8 mouse cellular contexts compared by ENCODE assay signal in the genomic region with DNA sequence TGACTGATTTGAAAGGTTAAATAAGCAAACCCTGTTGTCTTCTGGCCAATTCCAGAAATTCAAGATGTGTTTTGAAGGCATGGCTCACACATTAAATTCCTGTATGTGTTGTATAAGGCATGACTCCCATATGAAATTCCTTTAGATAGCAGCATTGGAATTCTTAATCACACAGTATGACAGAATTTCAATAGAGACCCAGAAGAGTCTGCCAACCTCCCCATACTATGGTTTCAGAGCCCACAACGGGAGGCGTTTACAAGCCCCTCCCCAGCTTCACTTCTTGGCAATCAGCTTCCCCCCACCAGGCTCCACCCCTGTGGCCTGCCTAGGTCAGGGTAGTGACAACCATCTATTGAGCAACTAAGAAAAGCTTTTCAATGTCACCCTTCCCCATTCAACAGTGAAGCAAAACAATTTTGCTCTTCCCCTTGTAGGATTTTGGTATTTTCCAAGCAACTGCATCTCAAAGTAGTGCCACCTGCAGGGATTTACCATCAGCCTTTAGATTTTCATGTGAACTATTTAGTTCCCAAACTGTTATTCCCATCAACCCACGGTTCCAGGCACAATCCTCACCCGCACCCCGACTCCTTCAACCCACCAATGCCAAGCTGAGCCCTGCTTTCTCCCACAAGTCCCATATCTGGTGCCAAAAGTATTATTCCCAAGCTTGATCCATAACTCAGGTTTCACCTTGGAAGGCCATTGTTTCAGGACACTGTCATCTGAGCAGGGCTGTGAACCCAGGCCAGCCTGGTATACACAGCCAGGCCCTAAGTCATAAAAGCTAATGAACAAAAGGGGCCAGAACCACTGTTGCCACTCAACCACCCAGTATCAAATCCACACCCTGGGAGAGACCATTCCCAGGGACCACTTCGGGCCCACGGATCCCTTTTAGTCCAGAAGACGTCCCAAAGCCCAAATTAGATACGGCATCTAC. TPM values are rescaled to one million over a fixed set of nuclear protein-coding genes. Genes with fewer than 3 reads are reported as not detected.
DNase-seq lines count a peak whose midpoint lies in the region; ATAC-seq and TF ChIP-seq lines count a peak whose summit lies in the region.

No protein-coding gene starts in this region.

- no peak for ATAC-seq in heart, embryonic 16.5 days (replicated peaks; ENCODE audit: extremely low read depth, insufficient read depth, low FRiP score)
- ATAC-seq in limb, embryonic 14.5 days (ENCODE audit: low FRiP score, low read depth): no peak
- ATAC-seq in neural tube, embryonic 15.5 days (ENCODE audit: low FRiP score): no peak
- ATAC-seq in megakaryocyte-erythroid progenitor cell, adult 5-6 weeks (replicated peaks; ENCODE audit: low FRiP score, low TSS enrichment, poor library complexity, severe bottlenecking): no peak

- no peaks in the 10 kb centered on the region for H3K27me3 ChIP-seq in heart, embryonic 16.5 days (ENCODE audit: control insufficient read depth, insufficient read depth, low read length)
- H3K27me3 ChIP-seq in limb, embryonic 14.5 days (ENCODE audit: control insufficient read depth, insufficient read depth, low read length): no peaks in the 10 kb centered on the region
- H3K27me3 ChIP-seq in neural tube, embryonic 15.5 days (replicated peaks): no peaks in the 10 kb centered on the region

- DNase-seq in kidney, adult 11 months: peak; percentile 53
- no peak for DNase-seq in kidney, postnatal 4 days
- no peak for DNase-seq in limb, embryonic 14.5 days (ENCODE audit: low spot score)
- no peak for DNase-seq in cerebellum, adult 11 months

- peak overlapping the region; percentile 67 for H3K4me3 ChIP-seq in brown adipose tissue, adult 24 weeks (ENCODE audit: insufficient read depth, low read depth, low read length)
- H3K4me3 ChIP-seq in heart, embryonic 16.5 days (ENCODE audit: low read length): peak overlapping the region; percentile 49
- peak overlapping the region; percentile 39; the same call in 1 of the 2 replicates for H3K4me3 ChIP-seq in limb, embryonic 14.5 days (replicated peaks; ENCODE audit: low read length)
- peak overlapping the region; percentile 2; the same call in 1 of the 2 replicates for H3K4me3 ChIP-seq in neural tube, embryonic 15.5 days (replicated peaks)

- H3K9me3 ChIP-seq in heart, embryonic 16.5 days (replicated peaks; ENCODE audit: control insufficient read depth, low read length): no peaks in the 10 kb centered on the region
- no peaks in the 10 kb centered on the region for H3K9me3 ChIP-seq in limb, embryonic 14.5 days (ENCODE audit: control insufficient read depth, low read length)
- no peaks in the 10 kb centered on the region for H3K9me3 ChIP-seq in neural tube, embryonic 15.5 days (replicated peaks)

- no peak for TF ChIP-seq POLR2A in limb, embryonic 14.5 days (IDR thresholded peaks at IDR 0.05; ENCODE audit: borderline replicate concordance, extremely low read depth, insufficient read depth, insufficient read length)

- WGBS in heart, embryonic 16.5 days: 79% methylated on average over 9 of the region's 9 CpGs
- WGBS in limb, embryonic 14.5 days: 76% methylated on average over 9 of the region's 9 CpGs
- 50% methylated on average over 9 of the region's 9 CpGs for WGBS in neural tube, embryonic 15.5 days

- no peaks in the 10 kb centered on the region for H3K36me3 ChIP-seq in heart, embryonic 16.5 days (ENCODE audit: control insufficient read depth, insufficient read depth)
- H3K36me3 ChIP-seq in limb, embryonic 14.5 days (ENCODE audit: control insufficient read depth, insufficient read depth, low read length): 0 out of 2 replicates have a peak, but pooled peaks cover 2% of the 10 kb centered on the region
- H3K36me3 ChIP-seq in neural tube, embryonic 15.5 days: no peaks in the 10 kb centered on the region

- peak overlapping the region; percentile 71 for H3K4me2 ChIP-seq in heart, embryonic 16.5 days (ENCODE audit: low read depth, low read length)
- H3K4me2 ChIP-seq in limb, embryonic 14.5 days (replicated peaks; ENCODE audit: low read depth, low read length, severe bottlenecking): peak overlapping the region; percentile 70
- peak overlapping the region; percentile 73 for H3K4me2 ChIP-seq in neural tube, embryonic 15.5 days

- H3K4me1 ChIP-seq in brown adipose tissue, adult 24 weeks (ENCODE audit: control insufficient read depth, insufficient read depth, insufficient read length, low read length): peaks cover 14% of the 10 kb centered on the region
- H3K4me1 ChIP-seq in heart, embryonic 16.5 days (ENCODE audit: control insufficient read depth, insufficient read depth, low read length): peaks cover 69% of the 10 kb centered on the region
- peaks cover 57% of the 10 kb centered on the region for H3K4me1 ChIP-seq in limb, embryonic 14.5 days (ENCODE audit: control insufficient read depth, insufficient read depth, low read length)
- H3K4me1 ChIP-seq in neural tube, embryonic 15.5 days: peaks cover 65% of the 10 kb centered on the region

- peak overlapping the region; percentile 76; the same call in 1 of the 2 replicates for H3K9ac ChIP-seq in heart, embryonic 16.5 days (ENCODE audit: low read length)
- no peak overlapping the region for H3K9ac ChIP-seq in limb, embryonic 14.5 days (ENCODE audit: low read depth, low read length, severe bottlenecking)
- H3K9ac ChIP-seq in neural tube, embryonic 15.5 days (replicated peaks): no peak overlapping the region

- peak overlapping the region; percentile 100 for H3K27ac ChIP-seq in brown adipose tissue, adult 24 weeks (replicated peaks; ENCODE audit: low read depth, low read length)
- peak overlapping the region; percentile 100 for H3K27ac ChIP-seq in heart, embryonic 16.5 days (ENCODE audit: low read length)
- H3K27ac ChIP-seq in limb, embryonic 14.5 days (replicated peaks; ENCODE audit: low read depth, low read length): 0 out of 2 replicates have a peak overlapping the region, but pooled peaks have one; percentile 3
- peak overlapping the region; percentile 51; the same call in 1 of the 2 replicates for H3K27ac ChIP-seq in neural tube, embryonic 15.5 days (replicated peaks)

RNA-seq across cellular contexts. Expression of a gene that starts 32.0 kb away (rescaled TPM):
- 6.6 and 7.0 TPM in 2 replicates for polyA plus RNA-seq in brown adipose tissue, adult 24 weeks (2012; ENCODE audit: insufficient read depth, insufficient read length, missing spikeins)
- 33.6 and 34.8 TPM in 2 replicates for polyA plus RNA-seq in heart, embryonic 16.5 days (2015; fragmentation: Nextera tagmentation; extraction: Ambion mirVana)
- 22.7 and 30.1 TPM in 2 replicates for polyA plus RNA-seq in limb, embryonic 14.5 days (2012; rRNA removed)
- polyA plus RNA-seq in limb, embryonic 14.5 days (2014; fragmentation: Nextera tagmentation; extraction: Ambion mirVana): 22.6 and 22.7 TPM in 2 replicates
- 13.8 and 23.4 TPM in 2 replicates for polyA plus RNA-seq in neural tube, embryonic 15.5 days (2015; fragmentation: Nextera tagmentation; extraction: Ambion mirVana)
- 12.5 and 14.1 TPM in 2 replicates for total RNA-seq in megakaryocyte-erythroid progenitor cell, adult 5-6 weeks (2014; fragmentation: Nextera tagmentation)
- total RNA-seq in megakaryocyte-erythroid progenitor cell, adult 5-6 weeks (2017): 10.7 and 14.3 TPM in 2 replicates

RNA-seq across cellular contexts. Expression of a gene that starts 34.5 kb away (rescaled TPM):
- 2.3 and 2.4 TPM in 2 replicates for polyA plus RNA-seq in brown adipose tissue, adult 24 weeks (2012; ENCODE audit: insufficient read depth, insufficient read length, missing spikeins)
- 4.6 and 5.0 TPM in 2 replicates for polyA plus RNA-seq in heart, embryonic 16.5 days (2015; fragmentation: Nextera tagmentation; extraction: Ambion mirVana)
- 6.2 and 6.3 TPM in 2 replicates for polyA plus RNA-seq in limb, embryonic 14.5 days (2012; rRNA removed)
- polyA plus RNA-seq in limb, embryonic 14.5 days (2014; fragmentation: Nextera tagmentation; extraction: Ambion mirVana): 2.5 and 3.0 TPM in 2 replicates
- 2.0 and 3.9 TPM in 2 replicates for polyA plus RNA-seq in neural tube, embryonic 15.5 days (2015; fragmentation: Nextera tagmentation; extraction: Ambion mirVana)
- total RNA-seq in megakaryocyte-erythroid progenitor cell, adult 5-6 weeks (2014; fragmentation: Nextera tagmentation): 10.0 and 20.1 TPM in 2 replicates
- 11.7 and 11.9 TPM in 2 replicates for total RNA-seq in megakaryocyte-erythroid progenitor cell, adult 5-6 weeks (2017)

RNA-seq across cellular contexts. Expression of a gene that starts 50.9 kb away (rescaled TPM):
- not detected in 2 replicates for polyA plus RNA-seq in brown adipose tissue, adult 24 weeks (2012; ENCODE audit: insufficient read depth, insufficient read length, missing spikeins)
- 1.5 and 1.6 TPM in 2 replicates for polyA plus RNA-seq in heart, embryonic 16.5 days (2015; fragmentation: Nextera tagmentation; extraction: Ambion mirVana)
- polyA plus RNA-seq in limb, embryonic 14.5 days (2012; rRNA removed): 4.8 TPM in 2 replicates
- 1.7 and 2.0 TPM in 2 replicates for polyA plus RNA-seq in limb, embryonic 14.5 days (2014; fragmentation: Nextera tagmentation; extraction: Ambion mirVana)
- 8.9 and 10.0 TPM in 2 replicates for polyA plus RNA-seq in neural tube, embryonic 15.5 days (2015; fragmentation: Nextera tagmentation; extraction: Ambion mirVana)
- total RNA-seq in megakaryocyte-erythroid progenitor cell, adult 5-6 weeks (2014; fragmentation: Nextera tagmentation): 5.3 and 5.9 TPM in 2 replicates
- 2.2 and 3.1 TPM in 2 replicates for total RNA-seq in megakaryocyte-erythroid progenitor cell, adult 5-6 weeks (2017)

Comparison
In these comparisons a context has a peak if more than half of its experiments do, and no peak if none do; other contexts are left out.
1. H3K27ac ChIP-seq: peak in every context shown above with its lines; median percentile 100 in brown adipose tissue, adult 24 weeks; 100 in heart, embryonic 16.5 days; 51 in neural tube, embryonic 15.5 days; 3 in limb, embryonic 14.5 days.
2. H3K4me3 ChIP-seq: peak in every context shown above with its lines; median percentile 67 in brown adipose tissue, adult 24 weeks; 49 in heart, embryonic 16.5 days; 39 in limb, embryonic 14.5 days; 2 in neural tube, embryonic 15.5 days.